Mouse (Mus musculus) embryonic facial prominence, embryonic 13.5 days (tissue): Measurements from ENCODE around the gene Agbl1. TPM values are rescaled to one million over a fixed set of nuclear protein-coding genes. Genes with fewer than 3 reads are reported as not detected.

ENCODE experiments used
- ATAC-seq: fragments of 200-750 bp; cut with Nextera tagmentation; 2 replicates; pipeline ENCODE4 v1.8.0; 2017; ENCODE audit warnings: low read depth; ENCODE audit not compliant: insufficient number of reproducible peaks, insufficient read depth, low FRiP score, low TSS enrichment
- H3K27ac ChIP-seq: fragments of 300-500 bp; sonication (generic); 2 replicates; pipeline ENCODE4 v1.5.1; 2015; ENCODE audit warnings: moderate library complexity, mild to moderate bottlenecking, inconsistent platforms
- H3K27me3 ChIP-seq: fragments of 300-500 bp; sonication (generic); 2 replicates; pipeline ENCODE4 v1.6.1; 2015; ENCODE audit warnings: mild to moderate bottlenecking, inconsistent platforms
- H3K36me3 ChIP-seq: fragments of 300-500 bp; sonication (generic); 2 replicates; pipeline ENCODE4 v1.6.1; 2015; ENCODE audit warnings: mild to moderate bottlenecking, inconsistent platforms
- H3K4me1 ChIP-seq: fragments of 300-500 bp; sonication (generic); 2 replicates; pipeline ENCODE4 v1.6.1; 2015; ENCODE audit warnings: inconsistent platforms
- H3K4me2 ChIP-seq: fragments of 300-500 bp; sonication (generic); 2 replicates; pipeline ENCODE4 v1.6.1; 2015; ENCODE audit warnings: moderate library complexity, mild to moderate bottlenecking, inconsistent platforms
- H3K4me3 ChIP-seq: fragments of 300-500 bp; sonication (generic); 2 replicates; pipeline ENCODE4 v1.5.1; 2015; ENCODE audit warnings: mild to moderate bottlenecking, inconsistent platforms
- H3K9ac ChIP-seq: fragments of 300-500 bp; sonication (generic); 2 replicates; pipeline ENCODE4 v1.6.1; 2015; ENCODE audit warnings: mild to moderate bottlenecking, inconsistent platforms
- H3K9me3 ChIP-seq: fragments of 300-500 bp; sonication (generic); 2 replicates; pipeline ENCODE4 v1.6.1; 2016; ENCODE audit warnings: inconsistent platforms
- WGBS: fragments of 180-500 bp; shearing (Covaris S2); methylation state at CpG from one replicate; pipeline ENCODE4 v1.1.7; 2015; ENCODE audit warnings: mixed read lengths; 5-methylcytosine and 5-hydroxymethylcytosine counted together
- polyA plus RNA-seq: library from polyadenylated mRNA; unstranded; fragments of >200 nt; fragmentation: Nextera tagmentation; extraction: Ambion mirVana; gene quantifications from 2 replicates; pipeline ENCODE4 v1.2.1, GENCODE M21; 2015

Agbl1 gene
- polyA plus RNA-seq, 1 experiment from 2014 or later = not detected

GRCm38 (mm10) chr7:76392941-76393817 lies 163.5 kb downstream of the Agbl1 start:
- Histone ChIP-seq H3K27ac (no peak overlapping the region), H3K9me3 (no peaks in the 10 kb centered on the region), H3K4me2 (peak overlapping the region; percentile 61), H3K9ac (no peak overlapping the region), H3K27me3 (no peaks in the 10 kb centered on the region; the same call in 1 of the 2 replicates), H3K36me3 (no peaks in the 10 kb centered on the region), H3K4me1 (peaks cover 11% of the 10 kb centered on the region), H3K4me3 (peak overlapping the region; percentile 33)
- WGBS = 9% methylated on average over 15 of the region's 15 CpGs
- peak; percentile 65 for ATAC-seq

- Histone ChIP-seq H3K4me3 (no peak overlapping the region), H3K27me3 (no peaks in the 10 kb centered on the region), H3K27ac (no peak overlapping the region), H3K9ac (no peak overlapping the region), H3K36me3 (no peaks in the 10 kb centered on the region), H3K4me2 (no peak overlapping the region), H3K4me1 (no peaks in the 10 kb centered on the region), H3K9me3 (no peaks in the 10 kb centered on the region)
- WGBS = 77% methylated on average over 4 of the region's 4 CpGs
- ATAC-seq = no peak
These were observed 178.4 kb downstream of the Agbl1 start for GRCm38 (mm10) chr7:76407930-76408557.

GRCm38 (mm10) chr7:76409020-76409419 lies 179.3 kb downstream of the Agbl1 start:
- H3K27me3 ChIP-seq = no peaks in the 10 kb centered on the region
- H3K27ac ChIP-seq = no peak overlapping the region
- 66% methylated on average over 10 of the region's 10 CpGs for WGBS
- H3K4me1 ChIP-seq = no peaks in the 10 kb centered on the region
- no peak overlapping the region for H3K9ac ChIP-seq
- H3K9me3 ChIP-seq = no peaks in the 10 kb centered on the region
- no peak for ATAC-seq
- no peaks in the 10 kb centered on the region for H3K36me3 ChIP-seq
- H3K4me2 ChIP-seq = no peak overlapping the region
- H3K4me3 ChIP-seq = no peak overlapping the region

GRCm38 (mm10) chr7:76410403-76411180 lies 180.9 kb downstream of the Agbl1 start:
- H3K36me3 ChIP-seq = no peaks in the 10 kb centered on the region
- ATAC-seq = no peak
- WGBS = 75% methylated on average over 9 of the region's 9 CpGs
- no peak overlapping the region for H3K4me2 ChIP-seq
- H3K9ac ChIP-seq = no peak overlapping the region
- H3K27ac ChIP-seq = no peak overlapping the region
- no peak overlapping the region for H3K4me3 ChIP-seq
- H3K27me3 ChIP-seq = no peaks in the 10 kb centered on the region
- H3K9me3 ChIP-seq = no peaks in the 10 kb centered on the region
- no peaks in the 10 kb centered on the region for H3K4me1 ChIP-seq

- H3K4me1 ChIP-seq = no peaks in the 10 kb centered on the region
- no peaks in the 10 kb centered on the region for H3K9me3 ChIP-seq
- H3K27me3 ChIP-seq = no peaks in the 10 kb centered on the region
- no peak overlapping the region for H3K4me3 ChIP-seq
- H3K9ac ChIP-seq = no peak overlapping the region
- no peak for ATAC-seq
- no peak overlapping the region for H3K4me2 ChIP-seq
- H3K36me3 ChIP-seq = no peaks in the 10 kb centered on the region
- 55% methylated on average over 4 of the region's 4 CpGs for WGBS
- H3K27ac ChIP-seq = no peak overlapping the region
These were observed 182.4 kb downstream of the Agbl1 start for GRCm38 (mm10) chr7:76411933-76412587.

- Histone ChIP-seq H3K4me2 (no peak overlapping the region), H3K9me3 (no peaks in the 10 kb centered on the region), H3K4me3 (no peak overlapping the region), H3K9ac (no peak overlapping the region), H3K27ac (no peak overlapping the region), H3K27me3 (no peaks in the 10 kb centered on the region), H3K36me3 (no peaks in the 10 kb centered on the region), H3K4me1 (no peaks in the 10 kb centered on the region)
- ATAC-seq = no peak
- WGBS = 92% methylated on average over 3 of the region's 3 CpGs
These were observed 186.5 kb downstream of the Agbl1 start for GRCm38 (mm10) chr7:76416084-76416597.

- H3K4me1 ChIP-seq = no peaks in the 10 kb centered on the region
- H3K36me3 ChIP-seq = no peaks in the 10 kb centered on the region
- no peak overlapping the region for H3K4me3 ChIP-seq
- H3K27me3 ChIP-seq = no peaks in the 10 kb centered on the region
- no peak overlapping the region for H3K4me2 ChIP-seq
- no peaks in the 10 kb centered on the region for H3K9me3 ChIP-seq
- ATAC-seq = no peak
- no peak overlapping the region for H3K9ac ChIP-seq
- no peak overlapping the region for H3K27ac ChIP-seq
These were observed 208.9 kb downstream of the Agbl1 start for GRCm38 (mm10) chr7:76438581-76438980.

- no peak for ATAC-seq
- H3K27ac ChIP-seq = no peak overlapping the region
- H3K9me3 ChIP-seq = no peaks in the 10 kb centered on the region
- no peak overlapping the region for H3K9ac ChIP-seq
- WGBS = 71% methylated on average over 4 of the region's 4 CpGs
- no peak overlapping the region for H3K4me2 ChIP-seq
- no peak overlapping the region for H3K4me3 ChIP-seq
- H3K36me3 ChIP-seq = no peaks in the 10 kb centered on the region
- no peaks in the 10 kb centered on the region for H3K4me1 ChIP-seq
- H3K27me3 ChIP-seq = no peaks in the 10 kb centered on the region
These were observed 209.3 kb downstream of the Agbl1 start for GRCm38 (mm10) chr7:76438988-76439387.

- no peak for ATAC-seq
- H3K4me3 ChIP-seq = no peak overlapping the region
- H3K9me3 ChIP-seq = no peaks in the 10 kb centered on the region
- no peaks in the 10 kb centered on the region for H3K36me3 ChIP-seq
- no peak overlapping the region for H3K27ac ChIP-seq
- H3K4me1 ChIP-seq = no peaks in the 10 kb centered on the region
- no peak overlapping the region for H3K9ac ChIP-seq
- H3K27me3 ChIP-seq = no peaks in the 10 kb centered on the region
- 55% methylated on average over 5 of the region's 5 CpGs for WGBS
- H3K4me2 ChIP-seq = no peak overlapping the region
These were observed 232.8 kb downstream of the Agbl1 start for GRCm38 (mm10) chr7:76462361-76463001.

GRCm38 (mm10) chr7:76466427-76466826 lies 236.7 kb downstream of the Agbl1 start:
- H3K9me3 ChIP-seq = no peaks in the 10 kb centered on the region
- no peak overlapping the region for H3K4me3 ChIP-seq
- no peak overlapping the region for H3K4me2 ChIP-seq
- no peaks in the 10 kb centered on the region for H3K27me3 ChIP-seq
- H3K27ac ChIP-seq = no peak overlapping the region
- H3K36me3 ChIP-seq = no peaks in the 10 kb centered on the region
- WGBS = 66% methylated on average over 2 of the region's 2 CpGs
- no peak for ATAC-seq
- no peaks in the 10 kb centered on the region for H3K4me1 ChIP-seq
- no peak overlapping the region for H3K9ac ChIP-seq

- no peak for ATAC-seq
These were observed 244.5 kb downstream of the Agbl1 start for GRCm38 (mm10) chr7:76474233-76474632.

More at GRCm38 (mm10) chr7:76474233-76474632, 244.5 kb downstream of the Agbl1 start:
- WGBS = 36% methylated on average over 6 of the region's 6 CpGs
- no peaks in the 10 kb centered on the region for H3K27me3 ChIP-seq
- no peak overlapping the region for H3K9ac ChIP-seq
- no peaks in the 10 kb centered on the region for H3K4me1 ChIP-seq
- H3K4me3 ChIP-seq = no peak overlapping the region
- no peaks in the 10 kb centered on the region for H3K9me3 ChIP-seq
- no peaks in the 10 kb centered on the region for H3K36me3 ChIP-seq
- no peak overlapping the region for H3K4me2 ChIP-seq
- H3K27ac ChIP-seq = no peak overlapping the region
